Mouse (Mus musculus): ENCODE results near the gene Fto.

The Fto gene

GRCm38 (mm10) chr8:91504891-91505290 lies 191.6 kb downstream of the Fto start:
- DNase-seq: peak; percentile 43 to 61

- no peak for DNase-seq
Measured at GRCm38 (mm10) chr8:91505411-91505954, 192.2 kb downstream of the Fto start.

GRCm38 (mm10) chr8:91505997-91506672 lies 192.8 kb downstream of the Fto start:
- no peak for DNase-seq

DNA sequence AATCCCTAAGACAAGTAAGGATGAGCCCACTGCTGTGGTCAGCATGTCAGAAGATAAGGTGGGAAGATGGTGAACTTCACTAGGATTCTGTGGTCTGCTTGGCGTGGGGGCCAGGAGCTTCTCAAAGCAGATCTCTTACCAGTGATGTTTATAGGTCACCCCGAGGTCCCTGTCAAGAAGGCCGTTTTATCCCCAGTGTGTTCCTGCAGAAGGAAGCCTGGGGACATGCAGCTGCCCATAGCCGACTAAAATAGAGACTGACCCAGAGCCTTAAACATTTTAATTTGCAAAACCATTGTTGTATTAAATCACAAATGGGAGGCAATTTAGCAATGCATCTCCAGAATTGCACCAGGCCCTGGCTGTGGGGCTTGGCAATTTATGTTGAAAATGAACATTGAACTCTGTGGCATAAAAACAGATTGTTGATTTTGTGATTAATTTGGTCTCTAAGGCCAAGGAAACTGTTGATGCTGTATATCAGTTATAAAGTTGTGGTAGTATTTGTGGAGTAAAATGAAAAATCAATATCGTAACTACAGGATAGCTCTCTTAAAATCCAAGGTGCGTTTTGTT lies 193.4 kb downstream of the Fto start:
- DNase-seq: no peak

GRCm38 (mm10) chr8:91507681-91508097 lies 194.4 kb downstream of the Fto start:
- DNase-seq: no peak

DNA sequence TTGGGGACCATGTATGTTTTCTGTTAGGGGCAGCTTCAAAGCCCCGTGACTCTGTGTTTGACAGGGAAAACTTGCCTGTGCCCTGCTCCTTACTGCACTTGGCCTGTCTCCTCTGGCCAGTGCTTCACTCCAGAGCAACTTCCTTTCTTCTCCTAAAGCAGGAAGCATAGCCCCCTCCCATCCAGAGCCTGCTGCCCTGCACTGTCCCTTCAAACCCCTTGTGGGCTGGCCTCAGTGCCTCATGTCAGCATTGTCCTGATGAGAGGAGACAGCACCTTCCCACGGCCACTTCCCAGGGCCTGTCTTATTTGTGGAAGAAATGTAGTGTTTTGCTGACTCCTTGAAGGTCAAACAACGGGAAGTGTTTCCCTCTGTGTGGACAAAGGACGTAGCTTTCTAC lies 195.0 kb downstream of the Fto start:
- DNase-seq: no peak

DNA sequence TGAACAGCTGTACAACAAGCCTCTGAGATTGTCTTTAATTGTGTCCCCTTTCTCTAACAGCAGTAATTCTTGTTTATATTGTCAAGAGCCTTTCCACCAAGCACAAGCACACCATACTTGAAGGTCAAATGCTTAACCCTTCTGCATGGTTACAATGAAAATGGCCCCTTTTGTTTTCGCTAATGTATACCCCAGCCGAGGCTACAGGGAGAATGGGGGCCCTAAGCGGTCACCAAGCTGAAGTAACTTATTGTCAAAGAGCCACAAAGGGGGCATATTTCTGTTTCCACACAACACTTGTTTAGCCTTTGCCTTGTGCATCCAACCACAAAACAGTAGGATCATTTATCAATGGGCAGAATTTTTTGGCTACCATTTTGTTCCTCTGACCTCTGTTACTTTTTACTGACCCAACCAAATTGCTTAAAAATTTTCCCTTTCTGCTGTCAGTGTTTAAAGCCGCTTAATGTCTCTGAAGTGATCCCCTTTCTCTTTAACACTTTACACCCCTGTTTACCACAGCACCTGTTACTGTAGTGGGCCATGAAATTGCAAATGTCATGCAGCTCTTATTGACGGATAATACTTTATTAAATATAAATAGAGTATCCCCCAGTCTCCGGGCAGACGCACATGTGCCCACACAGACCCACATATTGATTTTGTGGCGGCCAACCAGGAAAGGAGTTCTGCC lies 196.0 kb downstream of the Fto start:
- DNase-seq: no peak

DNA sequence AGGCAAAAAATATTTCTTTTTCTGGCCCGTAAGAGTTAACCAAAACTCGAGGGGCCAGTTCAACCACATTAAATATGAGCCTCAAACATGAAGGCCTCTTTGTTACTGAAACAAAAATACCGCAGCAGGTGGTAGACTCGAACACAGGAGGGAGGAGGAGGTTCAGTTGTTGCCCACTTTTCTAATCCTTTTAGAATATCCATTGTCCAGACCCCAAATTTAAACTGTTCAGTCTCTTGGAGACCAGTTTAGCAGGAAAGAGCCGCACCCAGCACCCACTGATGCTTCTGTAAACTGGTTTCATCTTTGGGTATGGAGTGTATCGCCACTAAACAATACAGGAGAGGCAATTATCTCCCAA lies 196.6 kb downstream of the Fto start:
- DNase-seq: no peak

DNA sequence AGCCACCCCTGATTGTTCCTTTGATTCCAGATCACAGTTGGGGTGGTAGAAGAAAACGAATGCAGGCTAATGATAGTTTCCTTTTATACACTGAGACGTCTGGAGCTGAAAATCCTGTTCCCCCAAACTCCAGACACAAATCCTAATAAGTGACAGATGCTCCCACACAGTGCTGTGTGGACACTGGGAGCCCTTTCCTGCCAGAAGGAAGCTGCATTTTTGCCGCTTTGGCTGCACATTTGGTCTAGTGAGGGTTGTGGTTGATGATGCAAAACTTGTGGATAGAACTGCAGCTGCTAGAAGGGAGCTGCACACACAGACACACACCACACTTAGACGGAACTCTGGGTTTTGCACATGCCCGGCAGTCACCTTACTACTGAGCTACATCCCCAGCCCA lies 197.4 kb downstream of the Fto start:
- no peak for DNase-seq

- DNase-seq: no peak
Measured at GRCm38 (mm10) chr8:91511943-91512342, 198.6 kb downstream of the Fto start.

DNA sequence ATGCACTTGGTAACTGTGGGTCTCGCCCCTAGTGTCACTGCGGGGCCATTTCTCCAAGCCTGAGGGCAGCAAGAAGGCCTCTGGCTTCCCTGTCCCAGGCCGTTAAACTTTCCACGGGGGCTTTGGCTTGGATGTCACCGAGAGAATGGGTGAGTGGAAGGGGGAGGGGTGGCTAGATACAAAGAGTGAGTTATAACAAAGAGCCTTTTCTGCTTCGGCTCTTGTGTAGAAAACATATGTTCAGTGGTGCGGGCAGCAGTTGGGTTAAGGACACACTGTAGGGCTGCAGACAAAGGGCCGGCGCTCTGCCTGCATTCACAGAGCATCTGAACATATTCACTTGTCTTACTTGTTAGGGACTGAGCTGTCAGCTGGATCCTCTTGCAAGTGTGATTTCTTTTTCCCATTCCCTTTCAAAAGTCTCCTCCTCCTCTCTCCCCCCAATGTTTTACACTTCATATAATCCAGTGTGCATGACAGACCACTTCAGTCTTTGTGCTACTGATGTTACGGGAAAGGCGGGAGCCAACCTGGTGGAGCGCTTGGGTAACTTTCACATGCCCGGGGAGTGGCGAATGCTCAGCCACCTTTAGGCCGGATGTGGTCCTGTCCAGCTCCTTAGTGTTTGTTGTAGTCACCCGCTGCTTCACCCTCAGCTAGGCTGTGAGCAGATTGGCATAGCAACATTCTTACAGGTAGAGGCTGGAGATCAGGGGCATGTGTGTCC lies 201.6 kb downstream of the Fto start:
- no peak for DNase-seq

DNA sequence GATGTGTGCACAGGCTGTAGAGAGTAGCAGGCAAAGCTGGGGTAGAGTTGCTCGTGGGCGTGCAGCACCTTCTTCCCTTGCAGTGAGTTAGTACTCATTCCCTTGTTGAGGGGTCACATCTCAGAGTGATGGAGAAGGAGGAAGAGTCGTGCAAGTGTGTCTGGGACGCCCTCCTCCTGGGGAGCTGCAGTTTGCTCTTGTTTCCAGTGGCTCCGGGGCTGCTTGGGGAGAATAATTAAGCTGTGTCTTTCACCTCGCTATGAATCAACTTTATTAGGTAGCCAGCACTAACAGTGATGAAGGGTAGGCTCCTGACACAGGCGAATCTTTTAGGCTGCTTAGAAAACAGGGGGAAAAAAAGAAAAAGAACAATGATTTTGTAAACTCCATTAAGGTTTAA lies 203.1 kb downstream of the Fto start:
- DNase-seq: no peak

GRCm38 (mm10) chr8:91518085-91518484 lies 204.8 kb downstream of the Fto start:
- DNase-seq: no peak

DNA sequence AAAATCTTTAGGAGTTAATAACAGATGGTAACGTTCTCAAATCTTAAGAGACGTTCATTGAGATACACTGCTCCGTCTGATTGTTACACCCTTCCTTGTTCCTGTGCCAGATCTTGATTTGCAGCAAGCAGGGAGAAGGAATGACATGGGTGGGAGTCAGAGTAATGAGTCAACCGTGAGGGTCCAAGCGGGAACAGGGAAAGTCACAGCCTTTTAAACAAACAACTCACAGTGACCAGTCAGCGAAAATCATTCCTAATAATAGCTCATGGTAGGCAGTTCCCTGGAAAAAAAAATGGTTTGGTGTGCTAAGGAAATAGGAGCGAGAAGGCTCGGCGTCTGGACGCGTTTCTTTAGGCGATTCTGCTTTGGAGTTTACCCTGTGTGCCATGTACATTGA lies 208.9 kb downstream of the Fto start:
- DNase-seq: no peak

GRCm38 (mm10) chr8:91524056-91524864 lies 210.9 kb downstream of the Fto start:
- DNase-seq: no peak

- DNase-seq: no peak
Measured at GRCm38 (mm10) chr8:91524865-91525250, 211.5 kb downstream of the Fto start.

GRCm38 (mm10) chr8:91525342-91525817 lies 212.1 kb downstream of the Fto start:
- no peak for DNase-seq

DNA sequence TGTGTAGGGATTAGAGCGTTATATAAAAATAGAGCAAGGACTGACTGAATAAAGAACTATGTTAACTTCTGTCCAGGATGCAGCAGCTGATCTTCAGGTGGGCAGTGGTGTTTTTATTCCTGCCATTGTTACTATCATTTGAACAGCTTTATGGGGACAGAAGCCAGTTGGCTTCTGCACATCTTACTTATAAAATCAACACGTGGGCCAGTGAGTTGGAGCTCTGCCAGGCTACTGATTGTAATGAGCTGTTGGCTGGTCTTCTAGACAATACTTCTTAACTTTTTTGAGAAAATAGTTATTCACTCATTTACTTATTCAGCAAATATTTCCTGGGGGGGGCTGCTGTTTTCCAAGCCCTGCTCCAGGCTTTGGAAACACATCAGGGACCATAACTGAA lies 215.6 kb downstream of the Fto start:
- DNase-seq: peak; percentile 20 to 55

DNA sequence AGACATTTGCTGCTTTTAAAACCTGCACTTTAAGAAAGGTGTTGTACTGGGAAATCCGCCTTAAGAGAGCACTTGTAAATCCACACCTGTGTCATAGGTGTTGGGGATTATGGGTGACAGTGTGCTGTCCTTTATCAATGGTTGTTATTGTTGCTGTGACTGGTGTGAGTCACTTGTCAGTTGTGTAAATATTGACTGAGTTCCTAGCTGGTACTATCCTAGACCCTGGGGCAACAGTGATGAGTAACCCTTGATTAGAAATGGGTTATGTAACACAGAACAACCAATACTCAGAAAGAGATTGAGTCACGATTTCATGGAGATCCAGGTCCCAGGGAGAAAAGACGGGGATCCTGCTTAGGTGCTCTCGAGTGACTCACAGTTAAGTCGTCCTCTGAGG lies 216.4 kb downstream of the Fto start:
- DNase-seq: no peak

GRCm38 (mm10) chr8:91530656-91531055 lies 217.3 kb downstream of the Fto start:
- DNase-seq: peak; percentile 28 to 32

- DNase-seq: peak; percentile 66 to 87
Measured at GRCm38 (mm10) chr8:91531971-91532370, 218.6 kb downstream of the Fto start.

DNA sequence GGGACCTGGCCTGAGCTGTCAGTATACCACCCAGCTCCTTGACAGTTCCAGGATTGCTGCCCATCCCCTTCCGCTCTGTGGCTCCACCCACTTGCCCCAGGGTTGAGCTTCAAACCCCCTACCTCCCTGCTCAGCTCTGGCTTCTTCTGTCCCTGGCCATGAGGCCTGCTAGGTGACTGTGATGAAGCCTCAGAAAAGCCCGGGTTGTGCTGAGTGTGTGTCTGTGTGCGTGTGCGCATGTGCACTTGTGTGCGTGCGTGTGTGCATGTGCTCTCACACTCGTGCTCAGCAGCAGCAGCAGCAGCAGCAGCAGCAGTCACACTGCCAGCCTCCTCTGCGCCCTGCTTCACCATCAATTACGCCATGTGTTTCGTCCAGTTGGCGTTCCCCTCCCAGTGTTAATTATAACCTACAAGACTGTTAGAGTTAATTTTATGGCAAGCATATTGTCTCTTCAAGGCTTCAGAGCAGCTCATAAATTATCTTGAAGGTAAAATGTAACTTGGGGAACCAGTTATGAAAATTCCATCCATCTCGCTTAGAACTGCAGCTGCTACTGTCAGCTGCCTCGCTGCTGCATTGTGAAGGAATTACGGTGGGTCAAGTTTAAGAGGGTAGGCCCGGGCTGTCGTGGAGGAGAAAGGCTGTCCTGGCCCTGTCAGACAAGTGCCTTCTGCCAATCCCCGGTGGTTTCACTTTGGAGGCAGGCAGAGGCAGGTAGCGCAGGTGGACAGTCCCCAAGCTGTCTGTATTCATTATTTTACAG lies 219.5 kb downstream of the Fto start:
- DNase-seq: peak in 1 of 2 experiments; percentile 21

All from kidney, adult 8-10 months (tissue).